Mouse (Mus musculus): ENCODE data around the gene Lrrc36.
A peak's percentile ranks its signal among the peaks of the same experiment; 100 is the strongest.

Gene Lrrc36

DNA sequence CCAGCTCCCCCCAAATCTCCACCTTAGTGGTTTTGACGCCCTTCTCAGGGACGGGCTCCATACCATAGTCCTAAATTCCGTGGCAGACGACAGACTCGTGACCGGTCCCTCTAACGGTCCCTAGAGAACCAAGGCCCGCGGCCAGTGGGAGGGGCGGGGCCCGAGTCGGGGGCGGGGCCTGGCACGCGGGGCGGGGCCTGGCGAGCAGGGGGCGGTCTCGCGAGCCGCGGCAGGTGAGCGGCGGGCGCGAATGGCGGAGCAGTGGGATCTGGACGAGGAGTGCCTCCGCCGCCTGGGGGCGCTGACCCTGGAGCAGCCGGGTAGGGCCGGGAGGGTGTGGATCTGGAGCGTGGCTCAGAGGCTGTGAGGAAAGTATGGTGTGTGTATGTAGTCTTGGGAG is at the start of gene Lrrc36, which contains the start of gene Kctd19:
Gene Lrrc36, plus strand, starts transcription at position 181 of the 400 bp plus-strand sequence.
Gene Kctd19, minus strand, starts transcription at position 112 of the 400 bp plus-strand sequence.
- DNase-seq (ENCODE audit: low read depth, low spot score) = no peak

DNA sequence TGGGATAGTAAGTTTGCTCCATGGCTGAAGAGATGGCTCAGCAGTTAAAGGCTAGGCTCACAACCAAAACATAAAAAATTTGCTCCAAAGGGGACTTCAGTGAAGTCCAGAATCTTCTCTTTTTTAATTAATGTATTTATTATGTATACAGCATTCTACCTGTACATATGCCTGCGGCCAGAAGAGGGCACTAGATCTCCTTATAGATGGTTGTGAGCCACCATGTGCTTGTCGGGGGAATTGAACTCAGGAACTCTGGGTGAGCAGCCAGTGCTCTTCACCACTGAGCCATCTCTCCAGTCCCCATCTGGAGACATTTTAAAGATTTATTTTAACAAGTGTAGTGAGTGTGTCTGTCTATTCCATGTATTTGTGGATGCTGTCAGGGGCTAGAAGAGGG is 46.3 kb upstream of the Lrrc36 start:
- DNase-seq (ENCODE audit: low read depth, low spot score) = no peak

DNA sequence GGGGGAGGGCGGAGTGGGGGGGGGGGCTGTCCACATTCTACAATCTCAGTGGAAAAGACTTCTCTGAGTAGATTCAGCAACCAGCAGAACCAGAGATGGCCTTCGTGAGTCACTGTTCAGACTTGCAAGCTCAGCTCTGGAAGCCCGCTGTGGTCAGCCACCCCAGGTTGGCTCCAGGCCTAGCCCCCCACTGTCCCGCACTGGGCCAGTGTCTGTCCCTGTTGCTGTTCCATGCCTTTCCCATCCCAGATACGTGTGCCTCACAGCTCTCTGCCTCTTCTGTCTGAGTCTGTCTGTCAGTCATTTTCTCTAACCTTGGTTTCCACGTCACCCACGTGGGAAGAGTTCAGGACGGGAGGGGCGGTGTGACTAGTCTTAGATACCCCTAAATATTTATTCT is 40.9 kb upstream of the Lrrc36 start:
- no peak for DNase-seq (ENCODE audit: low read depth, low spot score)

DNA sequence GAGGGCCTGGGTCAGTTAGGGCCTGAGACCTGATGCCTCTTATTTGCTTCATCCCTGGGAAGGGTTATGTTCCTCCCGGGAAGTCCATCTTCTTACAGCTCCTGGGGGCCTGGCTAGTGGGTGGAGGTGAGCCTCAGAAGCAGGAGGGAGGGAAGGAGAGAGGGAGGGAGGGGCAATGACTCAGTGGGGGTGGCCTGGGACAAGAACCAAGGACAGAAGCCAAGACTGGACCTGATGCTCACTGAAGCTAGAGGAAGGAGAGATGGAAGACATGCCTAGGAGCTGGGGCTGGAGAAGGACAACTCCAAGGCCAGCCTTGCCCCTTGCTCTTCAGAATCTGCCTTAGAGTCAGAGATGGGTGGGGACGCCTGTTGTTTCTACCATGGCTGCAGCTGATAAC is 40.3 kb upstream of the Lrrc36 start, which contains the start of gene Plekhg4:
Gene Plekhg4, plus strand, starts transcription at position 243 of the 400 bp plus-strand sequence.
- no peak for DNase-seq (ENCODE audit: low read depth, low spot score)

DNA sequence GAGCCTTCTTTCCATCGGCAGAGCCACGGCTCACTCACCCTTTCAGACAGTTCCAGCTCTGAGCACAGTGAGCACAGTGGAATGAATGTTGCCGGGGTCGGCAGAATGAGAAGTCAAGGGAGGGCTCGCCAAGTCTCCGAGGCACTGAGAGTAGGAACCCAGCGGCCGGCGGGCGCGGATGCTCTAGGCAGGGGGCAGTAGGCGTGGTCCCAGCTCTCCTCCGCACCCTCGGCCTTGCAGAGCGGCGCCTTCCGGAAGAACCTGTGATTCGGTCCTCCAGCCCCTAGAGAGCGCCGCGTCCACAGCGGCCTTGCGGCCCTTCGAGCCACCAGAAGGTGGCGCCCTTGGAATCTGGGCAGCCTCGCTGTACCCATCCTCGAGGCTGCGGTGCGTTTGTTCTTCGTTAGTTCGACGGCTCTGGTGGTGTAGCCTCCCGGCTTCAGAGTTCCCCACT is 38.8 kb upstream of the Lrrc36 start:
- DNase-seq (ENCODE audit: low read depth, low spot score) = no peak

DNA sequence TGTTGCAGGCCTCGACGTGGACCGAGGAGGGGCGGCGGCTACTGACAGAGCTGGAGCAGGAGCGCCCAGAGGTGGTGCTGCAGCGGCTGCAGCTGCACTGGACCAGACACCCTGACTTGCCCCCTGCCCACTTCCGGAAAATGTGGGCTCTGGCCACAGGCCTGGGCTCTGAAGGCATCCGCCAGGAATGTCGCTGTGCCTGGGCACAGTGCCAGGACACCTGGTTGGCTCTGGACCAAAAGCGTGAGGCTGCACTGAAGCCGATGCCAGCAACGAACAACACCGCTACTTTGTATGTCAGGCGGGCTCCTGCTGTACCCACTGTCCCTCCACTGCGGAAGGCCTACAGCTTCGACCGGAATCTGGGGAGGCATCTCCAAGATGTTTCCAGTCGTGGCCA is 34.7 kb upstream of the Lrrc36 start:
- no peak for DNase-seq (ENCODE audit: low read depth, low spot score)

DNA sequence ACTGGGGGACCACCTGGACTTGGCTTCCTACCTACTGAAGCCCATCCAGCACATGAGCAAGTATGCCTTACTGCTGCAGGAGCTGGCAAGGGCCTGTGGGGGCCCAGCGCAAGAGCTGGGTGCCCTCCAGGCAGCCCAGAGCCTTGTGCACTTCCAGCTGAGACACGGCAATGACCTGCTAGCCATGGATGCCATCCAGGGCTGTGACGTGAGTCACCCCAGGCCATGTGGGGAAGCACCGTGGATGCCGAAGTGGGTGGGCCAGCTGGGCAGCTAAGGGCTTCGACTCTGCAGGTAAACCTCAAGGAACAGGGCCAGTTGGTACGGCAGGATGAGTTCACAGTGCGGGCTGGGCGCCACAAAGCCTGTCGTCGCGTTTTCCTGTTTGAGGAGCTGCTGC is 33.1 kb upstream of the Lrrc36 start:
- DNase-seq (ENCODE audit: low read depth, low spot score) = no peak

DNA sequence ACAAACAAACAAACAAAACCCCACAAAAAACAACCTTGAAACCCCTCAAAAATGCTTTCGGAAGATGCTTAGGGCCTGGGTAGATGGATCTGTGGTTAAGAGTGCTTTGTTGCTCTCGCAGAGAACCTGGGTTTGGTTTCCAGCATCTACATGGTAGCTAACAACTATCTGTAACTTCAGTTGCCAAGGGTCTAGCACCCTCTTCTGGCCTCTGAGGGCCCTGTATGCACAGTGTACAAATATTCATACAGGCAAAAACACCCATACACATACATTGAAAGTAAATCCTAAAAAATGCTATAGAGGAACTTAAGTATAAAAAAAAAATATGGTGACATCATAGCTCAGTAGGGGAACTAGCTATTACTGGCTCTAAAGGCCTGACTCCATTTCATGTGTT is 29.3 kb upstream of the Lrrc36 start:
- DNase-seq (ENCODE audit: low read depth, low spot score) = no peak

DNA sequence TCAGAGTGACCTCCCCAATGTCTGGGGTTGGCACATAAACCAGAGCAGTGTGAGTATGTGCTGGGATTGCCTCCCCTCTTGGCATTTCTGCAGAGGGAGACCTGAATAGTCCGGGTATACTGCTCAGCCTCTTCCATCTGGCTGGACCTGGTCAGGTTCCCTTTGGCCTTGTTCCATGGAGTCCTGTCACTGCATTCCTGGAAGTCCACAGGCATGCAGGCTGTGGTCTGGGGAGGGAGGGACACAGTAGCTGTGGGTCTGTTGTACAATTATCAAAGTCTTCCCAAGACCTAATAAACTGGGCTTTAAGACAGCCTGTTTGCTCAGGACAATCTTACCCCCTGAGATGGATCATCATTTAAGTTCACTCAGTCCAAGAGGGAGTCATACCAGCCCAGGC is 26.2 kb upstream of the Lrrc36 start:
- no peak for DNase-seq (ENCODE audit: low read depth, low spot score)

DNA sequence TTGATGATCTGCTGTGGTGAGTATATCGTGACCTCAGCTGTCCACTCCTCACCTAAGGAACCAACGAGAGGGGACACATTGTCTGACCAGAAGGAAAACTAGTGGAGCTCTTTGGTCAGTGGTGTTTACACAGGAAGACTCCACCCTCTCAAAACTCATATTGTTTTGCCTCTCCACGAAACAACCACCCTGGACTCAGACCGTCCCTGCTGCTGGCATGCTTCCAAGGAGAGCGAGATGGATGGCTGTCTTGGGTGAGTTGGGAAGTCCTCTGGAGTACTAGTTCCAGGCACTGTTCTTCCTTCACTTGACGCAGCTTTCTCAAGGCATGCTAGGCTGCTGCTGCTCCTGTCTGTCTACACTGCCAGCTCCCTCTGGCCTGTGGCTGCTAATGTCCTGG is 24.3 kb upstream of the Lrrc36 start:
- DNase-seq (ENCODE audit: low read depth, low spot score) = no peak

DNA sequence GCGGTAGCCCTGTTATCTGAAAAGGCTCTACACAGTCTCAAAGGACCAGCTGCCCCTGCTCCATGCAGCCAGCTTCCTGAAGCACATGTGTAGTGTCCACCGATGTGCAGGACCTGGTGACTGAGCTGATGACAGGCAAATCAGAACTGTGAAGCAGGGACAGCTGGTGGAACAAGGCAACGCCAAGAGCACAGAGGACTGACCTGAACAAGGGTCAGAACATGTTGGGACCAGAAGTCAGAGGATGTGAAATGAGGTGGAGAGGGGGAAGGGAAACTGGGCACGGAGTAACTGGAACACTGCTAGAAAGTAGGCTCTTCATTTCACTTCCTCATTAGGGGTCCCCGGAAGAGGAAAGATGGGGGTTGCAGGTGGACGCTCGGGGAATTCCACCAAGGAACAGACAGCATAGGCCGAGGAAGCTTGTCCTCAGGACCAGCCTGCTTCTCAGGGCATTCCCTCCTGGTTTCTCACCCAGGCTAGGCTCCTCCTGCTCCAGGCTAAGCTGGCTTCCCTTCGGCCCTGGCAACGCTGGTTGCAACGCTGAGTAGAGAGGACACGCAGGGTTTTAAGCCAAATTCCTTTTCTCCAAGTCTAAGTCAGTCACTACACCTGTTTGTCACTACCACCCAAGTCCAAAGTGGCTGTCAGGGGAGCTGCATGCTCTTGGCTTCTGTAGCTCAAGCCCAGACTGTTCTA is 20.1 kb upstream of the Lrrc36 start:
- no peak for DNase-seq (ENCODE audit: low read depth, low spot score)

DNA sequence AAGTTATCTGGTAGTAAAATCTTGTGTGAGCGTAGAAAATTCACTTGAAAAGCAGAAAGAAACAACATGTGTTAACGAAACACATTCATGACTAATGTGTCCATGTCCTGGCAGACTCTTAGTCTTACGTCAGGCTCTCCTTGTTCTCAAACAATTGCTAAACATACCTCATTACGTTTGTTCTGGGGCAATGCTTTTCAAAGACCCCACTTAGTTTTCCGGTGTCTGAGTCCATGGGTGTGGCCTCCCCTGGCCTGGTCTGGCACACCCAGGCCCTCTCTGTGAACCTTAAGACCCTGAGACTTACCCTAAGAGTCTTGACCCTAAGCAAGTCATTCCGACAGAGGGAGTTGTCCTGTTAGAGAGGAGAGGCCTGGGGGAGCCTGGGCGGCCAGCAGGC is 19.5 kb upstream of the Lrrc36 start:
- no peak for DNase-seq (ENCODE audit: low read depth, low spot score)

DNA sequence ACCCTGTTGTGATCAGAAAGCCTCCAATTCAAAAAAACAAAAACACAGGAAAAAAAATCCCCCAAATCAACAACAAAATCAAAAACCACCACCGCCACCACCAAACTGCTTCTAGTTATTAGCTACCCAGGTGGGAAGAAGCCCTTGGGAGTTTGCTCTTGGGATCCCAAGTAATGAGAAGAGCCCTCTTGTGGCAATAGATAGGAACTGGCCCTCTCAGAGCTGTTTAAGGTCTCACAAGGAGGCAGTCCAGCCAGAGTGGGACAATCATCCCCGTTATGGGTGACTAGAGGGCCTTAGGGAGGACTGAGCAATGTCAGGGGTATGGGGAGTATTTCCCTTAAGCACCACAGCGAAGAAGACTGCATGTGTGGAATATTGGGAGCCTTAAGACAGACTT is 15.6 kb upstream of the Lrrc36 start:
- peak; percentile 36 for DNase-seq (ENCODE audit: low read depth, low spot score)

DNA sequence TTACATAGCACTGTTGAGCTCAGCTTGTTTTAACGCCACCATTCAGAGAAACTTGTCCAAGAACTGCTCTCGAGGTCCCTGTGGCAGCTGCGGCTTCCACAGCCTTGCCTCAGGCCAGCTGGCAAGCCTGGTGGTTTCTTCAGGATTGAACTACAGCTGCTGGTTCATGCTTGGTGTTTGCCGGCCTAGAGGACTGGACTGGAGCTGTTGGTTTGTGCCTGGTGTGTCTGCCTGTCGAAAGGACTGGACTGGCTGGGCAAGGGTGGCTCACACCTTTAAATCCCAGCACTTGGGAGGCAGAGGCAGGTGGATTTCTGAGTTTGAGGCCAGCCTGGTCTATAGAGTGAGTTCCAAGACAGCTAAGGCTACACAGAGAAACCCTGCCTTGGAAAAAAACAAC is 13.4 kb upstream of the Lrrc36 start:
- DNase-seq (ENCODE audit: low read depth, low spot score) = no peak

DNA sequence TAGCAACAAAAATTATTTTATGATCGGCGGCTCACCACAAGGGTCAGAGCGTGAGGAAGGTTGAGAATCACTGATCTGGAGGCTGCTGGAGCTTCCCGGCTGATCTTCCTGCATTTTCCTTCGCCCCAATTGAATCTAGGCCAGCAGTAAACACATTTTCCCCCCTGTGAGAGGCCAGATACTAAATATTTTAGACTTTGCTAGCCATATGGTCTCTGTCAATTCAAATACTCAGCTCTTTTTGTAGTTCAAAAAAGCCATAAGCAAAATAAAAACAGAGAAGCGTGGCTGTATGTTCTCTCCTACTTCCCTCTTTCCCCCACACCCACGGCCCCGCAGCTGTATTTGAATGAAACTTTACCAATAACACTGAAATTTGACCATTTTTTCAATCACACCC is 9.9 kb upstream of the Lrrc36 start:
- DNase-seq (ENCODE audit: low read depth, low spot score) = no peak

DNA sequence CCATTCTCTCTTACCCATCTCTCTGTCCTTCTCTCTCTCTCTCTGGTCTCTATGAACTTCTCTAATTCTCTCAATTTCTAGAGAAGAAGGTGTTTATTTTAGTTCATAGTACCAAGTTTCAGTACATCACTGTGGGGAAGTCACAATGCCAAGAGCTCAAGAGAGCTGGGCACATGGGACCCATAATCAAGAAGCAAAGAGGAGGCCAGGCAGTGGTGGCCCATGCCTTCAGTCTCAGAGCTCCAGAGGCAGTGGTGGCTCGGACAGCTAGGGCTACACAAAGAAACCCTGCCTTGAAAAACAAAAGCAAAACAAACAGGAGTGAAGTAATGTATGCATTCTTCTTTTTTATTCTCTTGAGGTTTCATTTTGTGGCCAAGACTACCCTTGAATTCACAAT is 8.9 kb upstream of the Lrrc36 start:
- no peak for DNase-seq (ENCODE audit: low read depth, low spot score)

DNA sequence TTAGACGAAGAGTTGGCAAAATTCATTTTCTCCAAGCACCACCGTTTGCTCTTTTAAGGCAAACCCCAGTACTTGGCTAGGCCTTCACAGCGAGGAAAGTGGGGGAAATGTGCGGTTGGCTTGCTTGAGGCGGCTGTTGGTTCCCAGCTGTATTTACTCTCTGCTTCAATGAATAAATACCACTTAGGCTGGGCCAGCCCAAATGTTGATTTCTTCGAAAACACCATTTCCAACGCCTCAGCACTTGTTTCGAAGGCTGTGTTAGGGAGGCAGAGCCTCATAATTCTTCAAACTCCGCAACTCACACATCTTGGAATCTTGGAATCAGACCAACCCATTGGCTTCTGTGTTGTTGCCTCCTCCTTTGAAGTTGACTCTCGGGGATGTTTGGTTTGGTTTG is 7.0 kb upstream of the Lrrc36 start:
- DNase-seq (ENCODE audit: low read depth, low spot score) = no peak

DNA sequence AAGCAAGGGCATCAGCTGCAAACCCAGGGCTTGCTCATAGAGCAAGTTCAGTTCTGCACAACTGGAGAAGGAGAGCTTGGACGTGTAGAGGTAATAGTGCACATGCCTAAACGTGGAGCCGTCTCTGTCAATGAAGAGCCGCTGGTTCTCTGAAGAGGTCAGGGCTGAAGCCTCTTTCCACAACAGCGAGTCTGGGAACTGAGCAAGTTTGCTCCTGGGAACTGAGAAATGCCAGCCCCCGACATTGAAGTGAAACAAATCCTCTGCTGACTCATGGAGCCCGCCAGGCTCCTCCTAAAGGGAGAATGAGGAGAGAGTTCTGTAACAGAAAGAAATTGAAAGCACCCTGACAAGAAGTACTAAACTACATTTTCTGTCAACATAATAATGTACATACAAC is 5.0 kb upstream of the Lrrc36 start:
- no peak for DNase-seq (ENCODE audit: low read depth, low spot score)

DNA sequence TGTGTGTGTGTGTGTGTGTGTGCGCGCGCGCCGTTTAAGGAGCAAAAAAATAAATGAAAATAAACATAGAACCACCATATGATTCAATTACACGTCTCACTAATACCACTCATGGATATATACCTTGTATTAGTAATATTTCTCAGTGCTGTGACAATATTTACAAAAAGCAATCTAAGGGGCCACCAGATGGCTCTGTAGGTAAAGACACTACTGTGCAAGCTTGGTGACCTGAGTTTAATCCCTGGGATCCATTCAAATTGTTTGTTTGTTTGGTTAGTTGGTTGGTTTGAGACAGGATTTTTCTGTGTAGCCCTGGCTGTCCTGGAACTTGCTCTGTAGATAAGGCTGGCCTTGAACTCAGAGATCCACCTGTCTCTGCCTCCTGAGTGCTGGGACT is 3.4 kb upstream of the Lrrc36 start:
- no peak for DNase-seq (ENCODE audit: low read depth, low spot score)

DNA sequence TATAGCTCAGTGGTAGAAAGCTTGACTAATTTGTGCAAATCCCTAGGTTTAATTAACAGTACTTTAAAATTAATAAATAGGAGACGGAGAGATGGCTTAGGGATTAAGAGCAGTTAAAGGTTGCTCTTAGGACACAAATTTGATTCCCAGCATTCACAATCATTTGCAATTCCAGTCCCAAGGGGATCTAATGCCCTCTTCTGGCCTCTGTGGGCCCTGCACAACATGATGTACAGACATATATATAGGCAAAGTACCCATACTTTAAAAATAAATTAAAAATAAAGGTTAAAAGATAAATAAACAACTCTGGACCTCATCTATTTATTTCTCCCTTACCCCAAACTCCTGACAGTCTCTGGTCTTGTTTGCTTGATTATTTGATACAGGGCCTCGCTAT is 5.6 kb downstream of the Lrrc36 start:
- no peak for DNase-seq (ENCODE audit: low read depth, low spot score)

DNA sequence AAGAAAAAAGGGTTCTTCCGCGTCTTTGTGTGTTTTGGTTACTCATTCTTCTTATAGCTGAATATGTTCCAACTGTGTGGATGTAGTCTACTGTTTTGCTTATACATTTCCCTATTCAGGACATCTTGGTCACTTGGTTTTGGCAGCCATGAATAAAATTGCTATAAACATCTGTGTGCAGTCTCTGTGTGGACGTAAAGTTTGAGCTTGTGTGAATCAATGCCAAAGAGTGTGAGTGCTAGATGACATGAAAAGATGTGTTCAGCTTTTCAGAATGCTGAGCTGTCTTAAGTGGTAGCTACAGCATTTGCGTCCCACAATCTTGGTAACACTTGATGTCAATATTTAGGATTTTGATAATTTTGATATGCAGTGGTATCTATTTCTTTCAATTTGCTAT is 6.4 kb downstream of the Lrrc36 start:
- DNase-seq (ENCODE audit: low read depth, low spot score) = no peak

DNA sequence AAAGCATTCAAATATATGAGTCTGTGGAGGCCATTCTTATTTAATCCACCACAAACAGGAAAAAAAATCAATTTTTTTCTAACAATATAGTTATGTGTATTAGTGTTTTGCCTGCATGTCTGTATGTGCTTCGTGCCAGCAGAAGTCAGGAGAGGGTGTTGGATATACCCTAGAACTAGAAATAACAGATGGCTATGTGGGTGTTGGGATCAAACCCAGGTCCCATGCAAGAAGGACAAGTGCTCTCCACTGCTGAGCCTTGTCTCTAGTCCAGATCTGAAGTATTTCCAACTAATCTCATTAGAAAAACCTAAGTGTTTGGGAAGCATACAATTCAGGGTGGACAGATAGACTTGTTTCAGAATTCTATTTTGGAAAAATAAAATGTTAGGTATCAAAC is 8.6 kb downstream of the Lrrc36 start:
- DNase-seq (ENCODE audit: low read depth, low spot score) = no peak

DNA sequence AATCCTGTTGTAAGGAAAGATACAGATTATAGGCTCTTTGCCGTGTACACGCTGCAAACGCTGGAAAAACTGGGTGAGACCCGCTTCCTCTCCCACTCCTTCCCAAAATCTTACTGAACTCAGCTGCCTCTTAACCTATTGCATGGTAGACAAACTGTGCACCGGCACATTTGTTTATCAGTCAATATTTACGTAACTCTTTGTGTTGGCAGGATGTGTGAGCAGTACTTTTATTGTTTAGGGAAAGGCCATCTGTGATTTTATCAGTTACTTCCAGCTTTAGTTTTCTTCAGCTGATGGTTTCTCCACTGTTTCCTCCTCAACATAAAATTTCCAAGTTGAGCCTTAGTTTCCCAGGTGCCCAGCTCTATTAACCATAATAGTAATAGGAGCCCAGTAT is 13.5 kb downstream of the Lrrc36 start:
- DNase-seq (ENCODE audit: low read depth, low spot score) = no peak

Data from retina, adult 2 months (tissue).